Mouse (Mus musculus) cerebellum, postnatal 10 days (tissue): ENCODE results near the gene Fam171b.

ENCODE experiments used
- DNase-seq, 2 experiments: peaks; one replicate each; pipeline ENCODE4 v3.0.0; 2021; ENCODE audit warnings: mixed read lengths in 2 of 2

The Fam171b gene

GRCm38 (mm10) chr2:83812483-83813272 lies at the start of gene Fam171b:
TSS of gene Fam171b (plus strand) at chr2:83812636.
- DNase-seq, result peak; percentile 93 to 97

- DNase-seq, result no peak
Measured at GRCm38 (mm10) chr2:83766058-83766457, 46.4 kb upstream of the Fam171b start.

DNA sequence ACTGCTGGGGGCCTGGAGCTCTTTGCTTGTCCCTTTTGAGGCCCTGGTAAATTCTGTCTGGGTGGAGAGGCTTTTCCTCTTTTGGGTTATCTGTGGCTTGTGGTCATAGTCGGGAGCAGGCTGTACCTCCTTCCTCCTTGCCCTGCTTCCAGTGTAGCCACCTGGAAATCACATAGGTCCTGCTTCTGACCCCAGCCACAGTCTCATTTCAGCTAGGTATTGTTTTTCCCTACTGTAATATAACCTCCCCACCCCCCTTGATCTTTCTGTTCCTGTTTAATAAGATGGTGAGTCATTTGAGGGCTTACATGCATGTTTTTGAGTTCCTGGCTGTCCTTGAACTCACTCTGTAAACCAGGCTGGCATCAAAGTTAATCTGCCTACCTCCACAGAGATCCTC lies 45.6 kb upstream of the Fam171b start:
- DNase-seq, result no peak

DNA sequence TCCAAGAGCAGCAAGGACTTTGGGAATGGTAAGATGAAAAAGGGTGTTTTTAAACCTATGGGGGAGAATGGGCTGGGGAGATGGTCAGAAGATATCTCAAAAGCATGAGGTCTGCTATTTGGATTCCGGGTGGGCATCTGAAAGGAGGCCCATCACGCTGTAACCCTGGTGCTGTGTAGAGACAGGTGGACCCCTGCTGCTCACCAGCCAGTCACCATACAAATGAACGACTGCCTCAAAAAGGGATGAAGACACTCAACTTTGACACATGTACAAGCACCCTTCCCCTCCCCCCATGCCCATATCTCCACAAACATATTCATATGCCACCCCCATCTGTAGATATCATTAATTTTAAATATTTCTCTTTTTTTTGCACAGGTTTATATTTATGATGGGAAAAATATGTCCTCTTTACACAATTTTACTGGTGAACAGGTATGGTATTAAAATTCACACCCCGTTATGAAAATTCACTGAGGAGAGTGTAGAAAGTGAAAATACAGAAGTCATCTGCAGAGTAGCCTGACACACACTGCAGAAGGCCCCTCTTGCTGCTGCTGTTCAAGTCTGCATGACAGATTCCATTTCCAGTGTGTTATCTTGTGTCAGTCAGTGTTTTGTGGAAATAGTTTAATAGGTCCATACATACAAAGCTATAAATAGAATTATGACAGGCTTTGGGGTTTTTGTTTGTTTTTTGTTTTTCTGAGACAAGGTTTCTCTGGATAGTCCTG lies 44.0 kb upstream of the Fam171b start:
- DNase-seq, result no peak

DNA sequence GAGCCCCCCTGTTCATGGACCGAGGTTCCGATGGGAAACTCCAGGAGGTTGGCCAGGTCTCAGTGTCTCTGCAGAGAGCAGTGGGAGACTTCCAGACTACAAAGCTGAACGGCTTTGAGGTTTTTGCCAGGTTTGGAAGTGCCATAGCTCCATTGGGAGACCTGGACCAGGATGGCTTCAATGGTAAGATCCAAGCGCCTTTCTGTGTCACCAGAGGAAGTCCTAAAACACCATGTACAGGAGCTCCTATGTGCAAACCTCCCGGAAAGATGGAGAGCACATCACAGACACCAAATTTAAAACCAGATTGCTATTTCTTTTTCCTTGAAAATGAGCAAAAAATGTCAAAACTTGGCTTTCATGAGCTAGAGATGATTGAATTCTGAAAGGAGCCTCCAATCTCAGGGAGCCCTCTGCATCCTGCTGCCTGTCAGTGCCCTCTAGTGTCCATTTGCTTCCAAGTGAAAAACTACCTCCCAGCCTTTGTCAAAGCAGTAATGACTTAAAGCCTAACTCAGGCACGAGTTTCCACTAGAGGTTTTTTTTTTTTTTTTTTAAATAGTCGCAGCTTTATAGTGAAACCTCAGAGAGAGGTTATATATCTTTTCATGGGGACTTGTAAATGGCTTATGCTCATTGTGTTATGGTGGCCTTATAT lies 41.2 kb upstream of the Fam171b start:
- DNase-seq, result peak; percentile 79 to 86

DNA sequence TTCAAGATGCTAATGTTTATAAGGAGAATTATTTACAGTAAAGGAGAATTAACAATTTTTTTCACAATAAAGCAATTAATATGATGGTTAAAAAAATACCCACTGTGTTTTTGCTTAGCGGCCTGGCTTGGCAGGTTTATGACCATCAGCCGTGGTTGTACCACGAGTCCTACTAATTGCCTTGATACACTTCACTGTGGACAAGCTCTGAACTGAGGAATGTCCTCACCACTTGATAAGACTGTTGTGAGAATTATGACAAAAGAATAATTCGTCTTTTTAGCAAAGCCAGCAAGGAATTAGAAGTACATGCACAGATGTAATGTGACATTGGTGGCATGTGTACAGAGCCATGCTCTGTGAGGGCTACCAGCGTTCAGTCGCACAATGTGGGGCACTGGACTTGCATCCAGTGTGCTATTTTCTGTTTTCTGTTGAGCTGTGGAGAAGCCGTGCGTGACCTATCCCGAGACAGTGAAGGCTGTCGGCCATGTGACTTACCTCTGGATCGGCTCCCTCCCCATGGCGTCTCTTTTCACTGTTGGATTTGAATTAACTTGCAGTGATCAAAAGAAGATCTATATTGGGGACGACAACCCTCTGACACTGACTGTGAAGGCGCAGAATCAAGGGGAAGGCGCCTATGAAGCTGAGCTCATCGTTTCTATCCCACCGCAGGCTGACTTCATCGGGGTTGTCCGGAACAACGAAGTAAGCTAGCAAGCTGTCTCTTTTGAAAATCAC lies 20.9 kb upstream of the Fam171b start:
- DNase-seq, result no peak

- no peak for DNase-seq
Measured at GRCm38 (mm10) chr2:83792102-83792501, 20.3 kb upstream of the Fam171b start.

DNA sequence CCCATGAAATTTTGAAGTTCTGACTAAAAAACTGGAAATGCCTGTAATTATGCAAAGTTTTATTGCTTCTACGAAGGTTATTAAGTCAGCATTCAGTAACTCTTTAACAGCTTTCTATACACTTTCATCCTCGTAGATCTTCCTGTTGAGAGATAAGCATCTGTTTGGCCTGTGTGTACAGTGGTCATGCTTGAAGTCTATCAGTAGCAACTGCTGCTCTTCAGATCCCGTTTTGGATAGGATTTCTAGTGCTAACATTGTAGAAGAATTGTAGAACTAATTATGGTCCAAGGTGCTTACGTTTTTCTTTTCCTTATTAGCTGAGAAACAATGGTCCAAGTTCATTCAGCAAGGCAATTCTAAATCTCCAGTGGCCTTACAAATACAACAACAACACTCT lies 16.7 kb upstream of the Fam171b start:
- DNase-seq, result no peak

DNA sequence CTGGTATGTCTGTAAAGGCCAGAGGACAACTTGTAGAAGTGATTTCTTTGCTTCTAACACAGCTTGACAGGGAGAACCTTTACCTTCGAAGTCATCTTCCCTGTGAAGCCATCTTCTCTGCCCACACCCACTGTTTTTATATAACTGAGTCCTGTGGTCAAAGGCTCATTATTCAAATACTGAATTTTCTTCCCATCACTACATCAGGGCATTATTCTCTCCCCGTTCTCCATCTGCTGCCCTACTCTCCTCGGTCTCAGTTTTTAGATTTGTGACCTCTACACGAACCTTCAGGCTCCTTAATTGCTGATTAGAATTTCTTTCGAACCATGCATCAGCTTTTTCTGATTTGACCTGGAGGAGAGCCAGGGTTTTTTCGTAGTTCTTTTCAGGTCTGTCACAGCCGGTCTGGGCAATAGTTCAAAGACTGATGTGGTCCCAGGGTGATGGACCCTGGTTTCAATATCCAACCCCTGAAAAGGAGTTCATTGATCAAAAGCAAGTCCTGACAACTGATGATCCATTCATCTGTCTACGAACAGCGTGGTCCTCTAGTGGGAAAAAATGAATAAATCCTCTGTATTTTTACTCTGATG lies 14.4 kb upstream of the Fam171b start:
- peak in 1 of 2 experiments; percentile 7 for DNase-seq

DNA sequence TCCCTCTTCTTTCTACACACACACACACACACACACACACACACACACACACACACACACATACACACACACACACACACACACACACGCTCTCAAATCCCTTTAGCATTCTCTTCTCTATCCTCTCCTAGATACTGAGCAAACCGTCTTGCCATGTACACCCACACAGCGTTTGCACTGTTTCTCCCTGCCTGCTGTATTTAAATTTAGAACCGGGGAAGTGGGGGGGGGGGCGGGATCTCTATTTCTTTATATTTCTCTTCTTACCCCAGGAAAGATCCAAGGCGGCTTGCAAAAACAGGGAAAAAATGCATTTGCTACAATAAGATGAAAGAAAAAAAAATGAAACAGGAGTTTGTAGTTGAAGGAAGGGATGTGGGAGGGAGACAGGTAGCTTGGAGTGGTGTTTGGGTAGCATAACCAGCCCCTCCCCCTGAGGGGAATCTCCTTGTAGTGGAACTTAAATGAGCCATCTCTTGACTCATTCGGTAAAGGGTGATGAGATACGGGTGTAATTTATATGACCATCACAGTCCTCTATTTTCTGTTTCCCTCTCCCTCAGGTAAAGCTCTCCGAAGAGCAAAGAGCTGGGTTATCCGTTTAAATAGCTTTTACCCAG lies 947 bp downstream of the Fam171b start:
- peak; percentile 50 to 61 for DNase-seq

- DNase-seq, result peak; percentile 64 to 72
Measured at GRCm38 (mm10) chr2:83814009-83814408, 1.6 kb downstream of the Fam171b start.

GRCm38 (mm10) chr2:83816147-83816546 lies 3.7 kb downstream of the Fam171b start:
- DNase-seq, result no peak

GRCm38 (mm10) chr2:83825161-83825560 lies 12.7 kb downstream of the Fam171b start:
- DNase-seq, result no peak

DNA sequence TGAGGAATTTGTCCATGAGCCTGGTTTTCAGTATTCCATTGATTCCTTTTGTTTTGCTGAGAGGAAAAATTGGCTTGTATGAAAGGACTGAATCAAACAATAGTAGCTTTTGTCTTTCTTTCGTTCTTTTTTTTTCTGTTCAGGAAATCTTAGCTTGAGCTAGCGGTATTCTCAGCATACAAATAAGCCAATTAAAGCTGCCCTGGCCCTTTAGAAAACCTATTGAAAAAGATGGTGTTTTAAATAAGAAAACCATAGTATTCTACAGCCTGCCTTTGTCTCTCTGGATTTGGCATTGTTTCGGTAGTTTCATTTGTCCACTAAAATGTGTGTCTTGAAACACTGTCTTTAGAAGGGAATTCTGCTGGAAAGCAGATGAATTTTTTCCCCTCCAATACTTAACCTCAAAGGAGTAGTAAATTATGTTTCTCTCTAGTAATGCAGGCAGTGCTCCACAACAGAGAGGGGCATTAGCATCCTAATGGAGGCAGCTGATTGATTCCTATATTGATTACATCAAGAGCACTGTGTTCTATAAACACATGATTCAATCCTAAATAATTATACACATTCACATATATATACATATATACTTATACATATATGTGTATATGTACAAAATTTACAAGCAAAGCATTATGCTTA lies 16.6 kb downstream of the Fam171b start:
- no peak for DNase-seq

- peak; percentile 41 to 56 for DNase-seq
Measured at GRCm38 (mm10) chr2:83832903-83833302, 20.5 kb downstream of the Fam171b start.

DNA sequence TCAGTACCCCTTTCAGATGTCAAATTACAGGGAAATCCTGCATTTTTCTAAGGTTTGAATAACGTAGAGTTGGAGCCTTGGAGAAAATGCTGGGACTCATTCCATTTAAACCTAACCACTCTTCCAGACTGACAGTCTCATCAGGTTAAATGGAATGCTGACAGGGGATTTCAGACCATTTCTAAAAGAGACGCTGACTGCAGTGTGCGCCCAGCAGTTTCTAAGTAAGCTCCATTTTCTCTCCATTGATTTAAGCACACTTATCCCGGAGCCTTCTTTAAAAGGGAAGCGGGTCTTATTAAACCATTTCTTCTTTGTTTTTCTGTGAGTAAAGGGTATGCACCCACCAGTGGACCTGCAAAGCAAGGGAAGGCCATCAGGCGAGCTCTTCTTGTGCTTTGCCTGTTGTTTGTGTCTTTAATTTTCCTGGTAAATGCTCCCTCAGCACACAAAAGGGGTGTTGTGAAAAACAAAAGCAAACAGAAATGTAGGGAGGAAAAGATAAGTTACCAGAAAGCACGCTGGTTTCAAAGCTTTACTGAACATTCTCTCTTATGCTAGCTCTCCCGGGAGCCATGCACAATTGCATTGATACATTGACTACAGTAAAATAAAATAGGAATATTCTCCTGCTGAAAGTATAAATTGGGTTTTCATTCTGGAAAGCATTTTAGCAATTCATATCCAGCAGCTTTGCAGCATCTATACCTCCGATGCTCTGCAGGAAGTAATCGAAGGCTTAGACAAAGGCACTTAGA lies 23.1 kb downstream of the Fam171b start:
- DNase-seq, result no peak

GRCm38 (mm10) chr2:83848495-83848894 lies 36.1 kb downstream of the Fam171b start:
- DNase-seq, result no peak

DNA sequence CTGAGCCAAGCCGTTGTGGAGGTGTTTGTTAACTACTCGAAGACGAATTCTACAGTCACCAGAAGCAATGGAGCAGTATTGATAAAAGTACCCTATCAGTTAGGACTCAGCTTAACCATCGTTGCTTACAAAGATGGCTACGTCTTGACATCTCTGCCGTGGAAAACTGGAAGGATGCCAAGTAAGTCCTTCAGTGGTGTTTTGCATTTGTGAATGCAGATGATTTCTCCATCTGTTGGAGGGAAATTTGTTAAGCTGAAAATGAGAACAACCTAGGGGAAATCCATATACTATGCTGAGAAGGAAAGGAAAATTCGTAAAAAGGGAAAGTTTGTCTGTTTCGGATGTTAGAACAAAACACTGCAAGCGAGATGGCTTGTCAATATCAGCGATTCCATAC lies 41.0 kb downstream of the Fam171b start:
- peak in 1 of 2 experiments; percentile 11 for DNase-seq

GRCm38 (mm10) chr2:83856236-83856635 lies 43.8 kb downstream of the Fam171b start:
- no peak for DNase-seq

GRCm38 (mm10) chr2:83883850-83884420 lies 71.5 kb downstream of the Fam171b start:
- DNase-seq, result no peak
